Mouse (Mus musculus): ENCODE measurements around the gene Ptprc.

DNA sequence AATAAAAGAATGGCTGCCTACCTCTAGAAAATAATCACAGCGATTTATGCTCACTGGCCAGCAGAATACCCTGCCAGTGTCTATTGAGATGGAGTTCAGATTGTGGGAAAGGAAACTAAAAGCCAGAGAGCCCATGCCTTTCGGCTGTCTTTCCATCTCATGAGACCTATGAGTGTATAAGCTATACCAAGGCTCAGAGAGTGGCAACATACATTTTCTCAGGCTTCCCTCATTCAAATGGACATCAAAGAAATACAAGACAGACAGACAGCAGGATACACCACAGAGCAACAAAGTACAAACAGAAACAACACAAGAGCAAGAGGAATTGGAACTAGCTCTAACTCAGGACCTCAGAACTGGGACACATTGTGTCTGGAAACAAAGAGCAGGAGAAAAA is 43.8 kb downstream of the Ptprc start:
- TF ChIP-seq GATA1 (IDR thresholded peaks at IDR 0.05; ENCODE audit: borderline replicate concordance, low read length), result no peak
- no peak for TF ChIP-seq FLI1 (IDR thresholded peaks at IDR 0.05; ENCODE audit: low read length)

Measured in megakaryocyte, embryonic 14.5 days (primary cell).